Mouse (Mus musculus): ENCODE measurements around the gene Hspb6.

Gene Hspb6

DNA sequence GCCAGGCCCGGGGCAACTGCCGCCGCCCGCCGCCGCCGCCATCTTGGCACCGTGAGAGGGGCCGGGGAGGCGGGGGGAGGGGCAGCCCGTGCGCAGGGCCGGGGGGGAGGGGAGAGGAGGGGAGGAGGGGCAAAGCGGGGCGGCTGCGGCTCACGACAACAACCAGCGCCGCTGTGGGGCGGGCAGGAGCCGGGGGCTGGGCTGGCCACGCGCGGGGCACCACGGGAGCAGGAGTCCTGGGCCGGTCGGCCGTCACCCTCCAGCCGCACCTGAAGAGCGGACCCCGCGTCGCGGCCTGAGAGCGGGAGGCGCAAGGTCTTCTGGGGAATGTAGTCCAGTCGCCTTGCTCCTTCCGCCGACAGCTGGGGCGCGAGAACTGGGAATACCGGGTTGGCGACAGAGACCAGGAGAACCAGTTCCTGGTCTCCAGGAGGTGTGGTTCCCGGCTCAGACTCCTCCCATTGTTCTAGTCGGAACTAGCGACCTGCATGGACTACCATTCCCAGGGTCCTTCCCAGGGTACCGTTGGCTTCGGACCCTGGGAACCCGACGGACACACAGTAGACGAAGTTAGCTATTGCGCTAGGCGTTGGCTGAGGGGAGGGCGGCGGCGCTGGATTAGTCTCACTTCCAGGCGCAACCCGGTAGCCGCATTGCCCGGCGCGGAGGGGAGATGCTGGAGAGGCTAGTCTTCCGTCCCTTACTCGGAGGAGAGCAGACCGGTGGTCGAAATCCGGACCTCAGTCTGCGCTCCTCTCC is 36.9 kb downstream of the Hspb6 start, which contains the start of gene Kmt2b:
Kmt2b (minus strand) TSS at position 51 of the 759 bp plus-strand sequence.
- DNase-seq, result peak; percentile 98

DNA sequence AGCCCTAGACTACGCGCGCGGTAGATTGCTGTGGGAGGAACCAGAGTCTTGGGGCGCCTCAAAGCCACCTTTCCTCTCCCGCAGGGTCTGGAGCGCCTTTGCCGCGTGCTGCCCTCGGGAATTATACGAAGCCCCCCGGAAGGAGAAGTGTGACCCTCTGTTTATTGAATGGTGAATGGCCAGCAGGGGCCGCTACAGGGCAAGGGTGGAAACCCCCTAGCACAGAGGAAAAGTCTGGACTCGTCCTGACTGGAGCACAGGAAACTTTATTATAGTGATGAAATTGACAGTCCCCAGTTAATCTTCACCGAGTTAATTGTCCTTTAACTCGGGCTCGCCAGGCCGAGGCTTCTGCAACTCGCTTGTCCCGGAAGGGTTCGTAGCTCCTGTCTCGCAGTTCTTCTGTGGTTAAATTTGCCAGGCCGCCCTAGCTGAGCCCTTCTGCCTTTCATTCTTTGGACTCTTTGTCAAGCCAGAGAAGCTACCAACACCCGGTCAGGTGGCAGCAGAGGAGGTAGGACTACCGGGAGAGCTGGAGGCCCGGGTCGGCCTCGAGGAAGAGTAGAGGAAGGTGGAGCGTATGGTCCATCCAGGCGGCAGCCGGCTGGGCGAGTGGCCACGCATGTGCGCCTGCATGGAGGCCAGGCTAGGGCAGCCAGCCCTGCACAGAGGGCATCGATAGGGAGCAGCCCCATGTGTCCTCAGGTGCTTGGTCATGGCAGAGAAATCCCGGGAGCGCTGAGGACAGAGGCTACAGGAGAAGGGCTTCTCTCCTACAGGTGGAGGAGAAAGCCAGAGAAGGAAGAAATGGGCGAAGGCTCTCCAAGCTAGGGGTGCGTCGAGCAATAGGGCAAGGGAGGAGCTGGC is 37.7 kb downstream of the Hspb6 start:
- peak; percentile 90 for DNase-seq

DNA sequence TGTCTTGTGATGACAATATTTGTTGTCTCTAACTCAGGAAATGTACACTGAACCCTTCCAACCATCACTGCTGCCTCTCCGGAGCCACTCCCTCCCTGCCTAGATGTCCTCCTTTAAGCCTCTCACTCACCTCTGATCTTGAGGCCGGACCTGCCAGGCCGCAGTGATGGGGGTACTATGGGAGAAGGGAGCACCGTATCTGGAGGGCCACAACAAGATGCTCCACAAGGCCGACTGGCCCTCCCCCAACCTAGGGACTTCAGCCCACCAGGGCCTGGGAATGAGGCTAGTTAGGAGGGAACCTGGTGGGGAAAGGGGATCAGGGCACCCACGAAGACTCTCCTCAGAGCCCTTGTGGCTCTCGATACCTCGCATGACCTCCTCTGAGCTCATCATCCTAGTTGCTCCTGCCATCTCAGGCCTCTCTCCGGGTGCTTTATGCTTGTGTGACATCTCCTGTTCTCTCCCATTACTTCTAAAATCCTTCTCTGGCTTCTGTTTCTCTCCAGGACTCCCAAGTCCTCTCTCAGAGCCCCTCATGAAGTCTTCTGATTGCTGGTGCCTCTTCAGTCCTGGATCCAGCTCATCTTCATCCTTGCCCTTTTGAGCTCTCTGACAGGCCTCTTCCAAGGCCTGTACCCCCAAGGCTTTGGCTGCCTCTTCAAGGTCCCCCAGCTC is 39.1 kb downstream of the Hspb6 start:
- DNase-seq, result no peak

DNA sequence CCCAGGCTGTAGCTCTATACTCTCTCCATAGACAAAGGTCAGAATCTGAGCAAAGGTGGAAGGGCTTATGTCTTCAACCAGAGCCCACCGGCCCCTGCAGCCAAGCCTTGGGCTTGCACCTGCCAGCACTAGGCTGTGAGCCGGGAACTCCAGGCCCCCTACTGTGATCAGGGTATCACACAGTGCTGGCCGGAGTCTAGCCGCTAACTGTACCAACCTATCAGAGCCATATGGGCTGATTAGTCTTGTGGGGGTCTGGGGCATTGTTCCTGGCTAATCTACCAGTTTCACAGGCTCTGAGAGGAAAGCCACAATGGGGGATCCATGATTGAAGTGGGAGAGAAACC is 39.6 kb downstream of the Hspb6 start:
- no peak for DNase-seq

DNA sequence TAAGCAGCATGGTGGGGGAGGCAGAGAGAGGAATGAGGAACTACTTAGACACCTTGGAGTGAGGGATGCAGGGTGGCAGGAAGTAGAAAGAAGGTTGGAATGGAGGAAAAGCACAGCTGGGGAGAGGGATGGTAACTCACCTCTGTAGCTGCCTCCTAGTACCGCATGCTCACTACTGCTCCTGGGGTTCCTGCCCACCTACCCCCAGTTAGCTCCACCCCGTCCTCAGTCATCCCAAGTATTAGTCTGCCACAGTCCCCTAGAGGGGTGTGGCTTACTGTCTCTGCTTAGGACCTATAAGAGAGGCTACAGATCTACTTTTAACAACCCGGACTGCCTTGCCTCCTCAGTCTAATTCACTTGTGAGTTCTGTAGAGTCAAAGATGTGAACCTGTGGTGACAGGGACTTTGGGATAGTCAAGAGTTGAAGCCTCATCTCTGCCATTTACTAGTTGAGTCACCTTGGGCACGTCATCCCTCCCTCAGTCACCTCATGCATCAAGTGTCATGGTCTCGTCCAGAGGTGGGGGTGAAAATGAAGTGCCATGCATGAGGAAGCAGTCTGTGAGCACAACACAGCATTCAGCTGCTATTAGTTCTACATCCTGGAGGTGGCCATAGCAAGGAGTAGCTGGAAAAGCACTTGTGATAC is 40.9 kb downstream of the Hspb6 start:
- peak; percentile 23 for DNase-seq

DNA sequence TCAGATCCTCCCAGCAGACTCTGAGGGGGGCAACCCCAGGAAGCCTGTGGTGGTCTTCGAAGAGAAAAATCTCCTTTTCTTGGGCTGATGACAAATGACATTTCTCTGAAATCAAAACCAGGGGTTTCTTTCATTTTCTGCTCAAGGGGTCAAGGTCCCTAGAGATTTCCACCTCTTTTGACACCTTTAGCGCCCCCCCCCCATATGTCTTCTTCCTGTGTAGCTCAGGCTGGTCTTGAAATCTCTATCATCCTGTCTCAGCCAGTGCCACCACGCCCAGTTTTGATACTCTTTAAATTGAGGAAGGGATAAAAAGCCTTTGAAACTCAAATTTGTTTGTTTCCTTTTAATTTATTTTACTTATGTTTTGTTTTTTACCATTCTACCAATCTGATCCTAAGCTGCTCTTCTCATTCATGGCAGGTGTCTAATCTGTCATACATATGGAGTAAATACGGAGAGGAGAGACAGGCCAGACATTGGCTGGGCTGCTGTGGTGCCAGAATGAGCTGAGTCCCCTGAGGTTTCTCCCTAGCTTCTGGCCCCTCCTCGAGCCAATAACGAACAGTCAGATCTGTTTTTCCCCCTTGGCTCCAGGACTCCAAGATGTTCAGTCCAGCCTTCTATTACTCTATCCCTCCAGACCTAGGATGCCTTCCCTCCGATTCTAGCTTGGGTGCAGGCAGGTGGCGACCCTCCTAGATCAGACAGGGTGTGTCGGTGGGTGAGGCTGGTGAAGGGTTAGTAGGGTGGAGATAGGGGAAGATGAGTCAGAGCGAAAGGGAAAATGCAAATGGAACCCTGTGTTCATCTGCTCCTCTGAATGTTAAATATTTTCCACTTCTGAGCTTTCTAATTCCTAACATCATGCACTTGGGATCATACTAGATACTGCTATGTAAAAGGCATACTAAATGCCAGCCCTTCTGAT is 41.9 kb downstream of the Hspb6 start:
- DNase-seq, result no peak

DNA sequence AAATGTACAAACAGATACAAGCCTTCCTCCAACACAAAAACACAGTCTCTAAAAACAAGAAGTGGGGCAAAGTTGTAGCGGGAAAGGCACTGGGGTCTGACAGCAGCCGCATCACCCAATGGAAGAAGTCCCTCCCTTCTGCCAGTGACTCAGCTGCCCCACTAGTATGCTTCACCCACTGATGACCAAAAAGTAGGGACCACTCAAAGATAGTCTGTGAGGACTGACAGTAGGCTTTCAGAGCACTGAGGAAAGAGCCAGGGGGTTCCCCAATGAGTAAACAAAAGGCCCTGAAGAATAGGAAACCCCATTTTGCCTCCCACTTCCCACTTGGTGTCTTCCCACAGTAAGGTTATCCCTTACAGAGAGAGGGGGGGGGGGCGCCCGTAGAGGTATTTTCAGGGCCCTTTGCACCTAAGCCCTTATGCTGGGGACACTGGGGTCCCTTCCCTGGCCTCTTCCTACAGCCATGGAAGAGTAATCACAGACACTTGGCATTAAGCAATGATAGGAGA is 42.6 kb downstream of the Hspb6 start:
- no peak for DNase-seq

DNA sequence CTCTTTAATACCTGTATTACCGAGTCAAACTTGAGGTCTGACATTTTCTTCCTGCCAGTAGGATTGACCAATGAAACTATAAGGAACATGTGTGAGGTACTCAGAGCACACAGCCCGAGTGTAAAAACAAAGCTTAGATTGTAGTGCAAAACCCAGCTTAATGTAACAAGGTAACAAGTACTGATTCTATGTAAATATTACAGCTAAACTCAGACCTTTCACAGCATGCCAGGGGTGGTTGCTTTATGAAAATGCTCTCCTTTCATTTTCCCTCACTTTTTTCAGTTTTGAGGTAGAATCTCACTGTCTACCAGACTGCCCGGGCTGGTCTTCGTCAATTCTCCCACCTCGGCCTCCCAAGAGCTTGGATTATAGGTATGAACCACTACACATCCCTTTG is 44.1 kb downstream of the Hspb6 start:
- no peak for DNase-seq

DNA sequence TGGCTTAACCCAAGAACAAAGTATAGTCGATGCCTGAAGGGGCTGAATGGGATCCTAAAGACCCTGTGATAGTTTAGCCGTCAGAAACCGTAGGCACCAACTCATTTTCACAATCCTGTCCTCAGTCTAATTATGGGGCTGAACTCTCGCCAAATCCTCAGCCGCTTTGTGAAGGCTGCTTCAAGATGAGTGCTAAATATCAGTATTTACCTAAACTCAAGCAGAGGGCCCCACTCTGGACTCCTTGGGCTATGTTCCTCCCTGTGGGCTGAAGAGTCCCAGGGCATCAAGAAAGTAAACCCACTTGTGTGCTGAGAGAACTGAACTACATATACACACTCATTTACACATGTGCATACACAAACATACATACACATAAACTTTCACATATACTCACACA is 44.8 kb downstream of the Hspb6 start:
- DNase-seq, result peak; percentile 70

DNA sequence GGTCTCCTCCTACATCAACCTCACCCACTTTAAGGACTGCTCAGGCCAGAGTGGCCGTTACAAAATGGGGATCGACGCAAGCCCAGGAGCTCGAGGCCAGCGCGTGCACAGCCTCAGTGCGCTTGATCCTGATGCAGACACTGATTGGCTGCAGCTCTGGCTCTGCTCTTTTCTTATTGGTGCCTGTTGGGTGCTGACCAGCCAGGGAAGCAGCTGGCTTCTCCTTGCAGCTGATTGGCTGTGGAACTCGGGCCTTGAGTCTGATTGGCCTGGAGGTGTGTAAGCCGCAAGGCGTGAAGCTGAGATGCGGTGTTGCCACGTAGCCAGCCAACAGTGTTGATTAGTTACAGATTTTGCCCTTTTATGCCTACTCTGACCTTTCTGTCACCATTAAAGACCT is 46.8 kb downstream of the Hspb6 start, which contains the start of gene Zbtb32:
Zbtb32 (minus strand) TSS at position 124 of the 400 bp plus-strand sequence.
- DNase-seq, result no peak

DNA sequence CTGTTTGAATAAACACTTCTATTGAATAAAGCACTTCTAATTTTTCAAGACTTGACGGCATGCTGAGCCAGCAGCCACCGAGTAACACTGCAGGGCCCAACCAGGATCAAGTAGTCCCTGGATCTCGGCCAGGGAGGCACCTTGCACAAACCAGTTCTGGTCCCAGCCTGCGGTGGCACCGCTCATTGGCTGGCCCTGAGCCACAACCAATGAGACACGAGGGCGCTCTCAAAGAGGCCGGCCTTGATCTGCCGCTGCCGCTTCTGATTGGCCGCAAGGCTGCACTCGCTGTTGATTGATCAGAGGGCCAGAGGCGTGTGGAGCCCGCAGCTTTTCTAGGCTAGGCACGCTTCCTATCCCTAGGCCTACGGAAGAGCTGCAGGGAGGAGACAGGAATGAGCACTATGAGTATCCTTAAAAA is 48.0 kb downstream of the Hspb6 start:
- DNase-seq, result peak; percentile 97

DNA sequence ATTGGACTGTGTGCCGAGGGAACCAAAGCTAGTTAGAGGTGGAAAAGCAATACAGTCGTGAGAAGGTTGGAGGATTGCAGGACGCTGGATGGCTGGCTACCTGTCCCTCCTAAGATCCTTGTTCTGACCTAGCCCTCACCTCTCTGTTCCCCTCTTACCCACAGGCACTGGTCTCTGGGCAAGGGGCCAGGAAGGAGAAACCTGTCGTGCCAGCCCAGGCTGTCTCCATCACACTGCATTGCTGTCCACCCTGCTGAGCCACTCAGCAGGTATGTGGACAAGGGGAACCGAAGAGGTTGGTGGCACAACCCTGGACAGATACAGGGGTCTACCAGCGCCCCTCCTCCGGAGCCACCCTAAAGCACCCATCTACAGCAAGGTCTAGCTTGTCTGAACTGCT is 48.7 kb downstream of the Hspb6 start:
- DNase-seq, result peak; percentile 84

DNA sequence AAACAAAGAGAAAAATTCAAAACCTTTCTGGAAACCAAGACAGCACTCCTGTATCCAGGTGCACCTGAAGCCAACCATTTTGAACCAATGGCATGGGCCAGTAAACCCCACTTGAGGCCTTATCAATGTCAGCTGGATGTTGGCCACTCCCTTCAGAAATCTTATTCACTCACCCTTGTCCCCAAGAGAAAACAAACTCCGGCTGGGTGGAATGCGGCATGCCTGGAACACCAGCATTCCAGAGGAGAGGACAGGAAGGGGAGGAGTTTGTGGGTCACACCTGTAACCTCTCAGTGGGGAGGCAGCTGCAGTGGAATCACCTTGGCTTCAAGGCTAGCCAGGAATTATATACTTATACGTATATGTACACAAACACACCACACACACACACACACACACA is 50.6 kb downstream of the Hspb6 start:
- peak; percentile 88 for DNase-seq

DNA sequence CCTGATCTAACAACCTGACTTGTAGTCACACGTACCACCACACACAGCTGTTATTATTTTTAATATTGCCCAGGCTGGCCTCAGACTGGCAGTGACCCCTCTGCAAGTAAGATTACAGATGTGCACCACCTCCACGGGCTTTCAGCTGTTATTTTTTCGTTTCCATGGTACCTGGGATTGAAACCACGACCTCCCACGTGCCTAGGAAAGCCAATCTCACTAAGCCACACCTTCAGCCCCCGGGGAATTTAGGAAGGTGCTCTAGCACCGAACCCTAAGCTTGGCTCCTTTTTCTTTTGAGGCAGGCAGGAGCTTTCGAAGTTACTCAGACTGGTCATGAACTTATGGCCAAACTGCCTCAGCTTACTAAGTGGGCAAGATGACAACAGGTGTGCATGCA is 52.4 kb downstream of the Hspb6 start:
- no peak for DNase-seq

DNA sequence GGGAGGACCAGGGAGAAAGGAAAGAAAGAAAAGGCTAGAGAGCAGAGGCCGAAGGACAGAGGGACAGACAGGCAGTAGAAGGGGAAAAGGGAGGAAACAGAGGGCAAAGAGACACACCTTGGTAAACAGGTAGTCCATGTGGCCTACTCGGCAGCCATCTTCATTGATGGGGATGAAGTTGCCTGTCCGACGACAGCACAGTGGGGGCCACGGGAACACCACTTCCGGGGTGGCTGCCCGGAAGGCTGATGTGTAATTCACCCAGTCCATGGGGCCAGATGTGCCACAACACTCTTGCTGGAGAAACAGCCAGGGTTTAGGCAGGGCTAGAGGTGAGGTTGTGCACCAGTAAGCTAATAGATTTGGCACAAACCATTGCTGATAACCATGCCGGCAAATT is 53.0 kb downstream of the Hspb6 start:
- no peak for DNase-seq

Data from lung, postnatal 36 days (tissue).